Mouse (Mus musculus) ES-E14 (cell line): ENCODE measurements around the gene Sae1. TPM values are rescaled to one million over a fixed set of nuclear protein-coding genes. Genes with fewer than 3 reads are reported as not detected.

Source experiments
- DNase-seq: peaks from one replicate; pipeline ENCODE4 v3.0.0-alpha.2; 2013; ENCODE audit warnings: low read depth, low spot score
- H3K27ac ChIP-seq: 2 replicates; pipeline ENCODE4 v1.5.1; 2012; ENCODE audit warnings: low read depth, mild to moderate bottlenecking, low read length, moderate library complexity, mixed read lengths; ENCODE audit not compliant: poor library complexity, insufficient read depth, severe bottlenecking
- H3K36me3 ChIP-seq: 2 replicates; pipeline ENCODE4 v1.6.1; 2012; ENCODE audit warnings: mild to moderate bottlenecking, low read length, moderate library complexity, mixed read lengths; ENCODE audit not compliant: control insufficient read depth, poor library complexity, insufficient read depth, severe bottlenecking
- H3K4me1 ChIP-seq, 2 experiments: fragments of 150-350 bp in 1 of 2; sonication (generic) in 1 of 2; 2 replicates each; pipeline ENCODE4 v1.6.1; 2012; ENCODE audit warnings: low read length in 2 of 2, mild to moderate bottlenecking in 1 of 2, mixed read lengths in 1 of 2; ENCODE audit not compliant: control insufficient read depth in 2 of 2, insufficient read depth in 2 of 2, poor library complexity in 1 of 2
- H3K4me3 ChIP-seq, 2 experiments: fragments of 150-350 bp in 1 of 2; sonication (generic) in 1 of 2; 2 replicates each; pipeline ENCODE4 v1.5.1; 2012; ENCODE audit warnings: low read length in 2 of 2, low read depth in 1 of 2, mild to moderate bottlenecking in 1 of 2, mixed read lengths in 1 of 2; ENCODE audit not compliant: insufficient read depth in 1 of 2, poor library complexity in 1 of 2, severe bottlenecking in 1 of 2
- H3K9ac ChIP-seq: 2 replicates; pipeline ENCODE4 v1.6.1; 2012; ENCODE audit warnings: low read depth, mild to moderate bottlenecking, low read length, mixed read lengths; ENCODE audit not compliant: poor library complexity, insufficient read depth, severe bottlenecking
- H3K9me3 ChIP-seq: fragments of 150-350 bp; sonication (generic); 2 replicates; pipeline ENCODE4 v1.6.1; 2012; ENCODE audit warnings: low read depth, mild to moderate bottlenecking, low read length; ENCODE audit not compliant: control insufficient read depth, insufficient read depth
- CHD2 ChIP-seq: IDR thresholded peaks from 2 replicates; pipeline ENCODE4 v1.6.1; 2014; ENCODE audit warnings: mild to moderate bottlenecking, low read depth, low read length, inconsistent platforms
- HCFC1 ChIP-seq: IDR thresholded peaks from 2 replicates; pipeline ENCODE4 v1.6.1; 2012; ENCODE audit warnings: low read length, inconsistent platforms, borderline replicate concordance; ENCODE audit not compliant: insufficient read depth
- MAFK ChIP-seq: IDR thresholded peaks from 2 replicates; pipeline ENCODE4 v1.6.1; 2014; ENCODE audit warnings: mild to moderate bottlenecking, low read depth, low read length, inconsistent platforms; ENCODE audit not compliant: insufficient read depth
- ZC3H11A ChIP-seq: IDR thresholded peaks from 2 replicates; pipeline ENCODE4 v1.6.1; 2012; ENCODE audit warnings: low read depth, mild to moderate bottlenecking, inconsistent platforms, low read length, borderline replicate concordance
- ZNF384 ChIP-seq: IDR thresholded peaks from 2 replicates; pipeline ENCODE4 v1.6.1; 2012; ENCODE audit warnings: low read depth, low read length, inconsistent platforms
- in situ Hi-C, 2 experiments: fragments of 600-800 bp; cut with MboI; formaldehyde crosslinking; loops; one replicate each; pipeline ENCODE4 v1.15.1; 2025; ENCODE audit warnings: low sequenced_read_pairs in 2 of 2, inconsistent platforms in 1 of 2; ENCODE audit not compliant: unreplicated experiment in 2 of 2
- total RNA-seq: library from RNA; depleted of rRNA; stranded (reverse); fragments of 300-350 nt; gene quantifications from 2 replicates; pipeline ENCODE4 v1.2.3, GENCODE M21; 2012

Gene Sae1
- total RNA-seq, 1 experiment, result 213 TPM

- Histone ChIP-seq H3K36me3 (peaks cover 23% of the 10 kb centered on the region), H3K9ac (no peak overlapping the region), H3K9me3 (no peaks in the 10 kb centered on the region), H3K27ac (no peak overlapping the region), H3K4me1 (peaks cover 0 to 6% of the 10 kb centered on the region in 2 experiments; a peak in 2 of 4 replicates), H3K4me3 (no peak overlapping the region)
- TF ChIP-seq ZNF384, result no peak
- TF ChIP-seq CHD2, result no peak
- no peak for TF ChIP-seq HCFC1
- TF ChIP-seq MAFK, result no peak
- no peak for TF ChIP-seq ZC3H11A
- no peak for DNase-seq
- in situ Hi-C loops, result no loop called here
Measured at GRCm38 (mm10) chr7:16282334-16282733, 105.3 kb downstream of the Sae1 start.

GRCm38 (mm10) chr7:16280721-16281120 is 106.9 kb downstream of the Sae1 start:
- Histone ChIP-seq H3K9ac (0 out of 2 replicates have a peak overlapping the region, but pooled peaks have one; percentile 49), H3K27ac (no peak overlapping the region), H3K4me1 (peaks cover 0 to 6% of the 10 kb centered on the region in 2 experiments; a peak in 2 of 4 replicates), H3K36me3 (peaks cover 34% of the 10 kb centered on the region), H3K9me3 (no peaks in the 10 kb centered on the region), H3K4me3 (peak overlapping the region in 1 of 2 experiments; percentile 27; a peak in 1 of 4 replicates)
- no peak for TF ChIP-seq HCFC1
- no peak for TF ChIP-seq CHD2
- no peak for TF ChIP-seq ZNF384
- TF ChIP-seq MAFK, result no peak
- TF ChIP-seq ZC3H11A, result no peak
- in situ Hi-C loops, result no loop called here
- no peak for DNase-seq

GRCm38 (mm10) chr7:16274922-16275890 is 112.4 kb downstream of the Sae1 start:
- Histone ChIP-seq H3K27ac (no peak overlapping the region), H3K9me3 (no peaks in the 10 kb centered on the region), H3K4me1 (peaks cover 0 to 4% of the 10 kb centered on the region in 2 experiments; a peak in 1 of 4 replicates), H3K9ac (0 out of 2 replicates have a peak overlapping the region, but pooled peaks have one; percentile 9), H3K36me3 (peaks cover 22% of the 10 kb centered on the region), H3K4me3 (no peak overlapping the region; a peak in 1 of 4 replicates)
- in situ Hi-C loops, result loop anchor here in 1 of 2 experiments (25.0 kb wide), 1 partner anchor 313 kb away; the partner anchor contains the start of gene Ehd2
- DNase-seq, result no peak
- no peak for TF ChIP-seq ZC3H11A
- no peak for TF ChIP-seq ZNF384
- no peak for TF ChIP-seq CHD2
- TF ChIP-seq HCFC1, result no peak
- TF ChIP-seq MAFK, result no peak

- peak overlapping the region; percentile 76 for H3K9ac ChIP-seq
- no peaks in the 10 kb centered on the region for H3K9me3 ChIP-seq
- H3K27ac ChIP-seq, result peak overlapping the region; percentile 71
- peak; percentile 73 for DNase-seq
- peaks cover 22% of the 10 kb centered on the region for H3K36me3 ChIP-seq
- TF ChIP-seq ZNF384 (no peak), HCFC1 (0 out of 2 replicates have a peak, but pooled peaks have one; percentile 12), CHD2 (no peak)
- in situ Hi-C loops, result loop anchor here in 1 of 2 experiments (25.0 kb wide), 1 partner anchor 311 kb away; the partner anchor contains the start of gene Ehd2
- H3K4me3 ChIP-seq, result peak overlapping the region; percentile 82 to 89
- H3K4me1 ChIP-seq, result peaks cover 0 to 4% of the 10 kb centered on the region in 2 experiments; a peak in 1 of 4 replicates
Measured at GRCm38 (mm10) chr7:16273766-16274140, 113.9 kb downstream of the Sae1 start.
